Mouse (Mus musculus) kidney, adult 2 months (tissue): ENCODE measurements around the gene Mdn1. TPM values are rescaled to one million over a fixed set of nuclear protein-coding genes. Genes with fewer than 3 reads are reported as not detected.

Experiments
- DNase-seq: peaks from one replicate; pipeline ENCODE4 v3.0.0; 2021
- H3K27ac ChIP-seq: fragments of 200-500 bp; 2 replicates; pipeline ENCODE4 v1.5.1; 2012; ENCODE audit warnings: low read depth, low read length, control low read depth, inconsistent platforms; ENCODE audit not compliant: insufficient read depth
- H3K27me3 ChIP-seq: fragments of 200-500 bp; replicated peaks from 2 replicates; pipeline ENCODE4 v1.6.1; 2012; ENCODE audit warnings: mild to moderate bottlenecking, moderate library complexity, low read length, inconsistent platforms; ENCODE audit not compliant: control insufficient read depth, insufficient read depth
- H3K36me3 ChIP-seq: fragments of 200-500 bp; 2 replicates; pipeline ENCODE4 v1.6.1; 2012; ENCODE audit warnings: mild to moderate bottlenecking, moderate library complexity, low read length, inconsistent platforms; ENCODE audit not compliant: control insufficient read depth, insufficient read depth
- H3K4me1 ChIP-seq: fragments of 200-500 bp; 2 replicates; pipeline ENCODE4 v1.6.1; 2011; ENCODE audit warnings: low read length; ENCODE audit not compliant: control insufficient read depth, insufficient read depth
- H3K4me3 ChIP-seq: fragments of 200-500 bp; 2 replicates; pipeline ENCODE4 v1.5.1; 2011; ENCODE audit warnings: mild to moderate bottlenecking, low read depth, low read length, control low read depth; ENCODE audit not compliant: insufficient read depth
- CTCF ChIP-seq: fragments of 200-500 bp; conservative IDR thresholded peaks from 2 replicates; pipeline ENCODE4 v1.5.1; 2011; ENCODE audit warnings: low read depth, mild to moderate bottlenecking, control low read depth, low read length, moderate library complexity, mixed read lengths; ENCODE audit not compliant: insufficient read depth, insufficient read length
- POLR2A ChIP-seq: fragments of 200-500 bp; IDR thresholded peaks from one replicate; pipeline ENCODE4 v1.6.1; 2011; ENCODE audit warnings: low read depth, low read length, control low read depth
- WGBS: fragments of 180-500 bp; shearing (Covaris S2); methylation state at CpG from one replicate; pipeline ENCODE4 v1.1.7; 2018; 5-methylcytosine and 5-hydroxymethylcytosine counted together
- polyA plus RNA-seq: library from polyadenylated mRNA; depleted of rRNA; stranded (reverse); fragments of >200 nt; gene quantifications from 2 replicates; pipeline ENCODE4 v1.2.3, GENCODE M21; 2012

Gene Mdn1
- polyA plus RNA-seq, 1 experiment: 6.5 TPM

GRCm38 (mm10) chr4:32717733-32718132, 60.8 kb downstream of the Mdn1 start:
- H3K27ac ChIP-seq: no peak overlapping the region
- H3K4me3 ChIP-seq: no peak overlapping the region
- no peaks in the 10 kb centered on the region for H3K27me3 ChIP-seq
- TF ChIP-seq POLR2A (no peak), CTCF (no peak)
- WGBS: 100% methylated on average over 1 of the region's 1 CpGs
- peaks cover 2% of the 10 kb centered on the region for H3K36me3 ChIP-seq
- no peaks in the 10 kb centered on the region for H3K4me1 ChIP-seq
- no peak for DNase-seq

- TF ChIP-seq CTCF: no peak
- TF ChIP-seq POLR2A: no peak
- peak; percentile 6 for DNase-seq
- WGBS: 87% methylated on average over 6 of the region's 6 CpGs
- H3K4me3 ChIP-seq: no peak overlapping the region
- no peaks in the 10 kb centered on the region for H3K4me1 ChIP-seq
- H3K27me3 ChIP-seq: no peaks in the 10 kb centered on the region
- H3K27ac ChIP-seq: no peak overlapping the region
- peaks cover 12% of the 10 kb centered on the region for H3K36me3 ChIP-seq
Measured at GRCm38 (mm10) chr4:32745394-32745793, 88.5 kb downstream of the Mdn1 start.

GRCm38 (mm10) chr4:32748396-32748795, 91.5 kb downstream of the Mdn1 start:
- Histone ChIP-seq H3K27me3 (no peaks in the 10 kb centered on the region), H3K4me3 (no peak overlapping the region), H3K27ac (no peak overlapping the region), H3K4me1 (no peaks in the 10 kb centered on the region), H3K36me3 (peaks cover 8% of the 10 kb centered on the region)
- no peak for DNase-seq
- TF ChIP-seq CTCF (no peak), POLR2A (no peak)
- WGBS: 92% methylated on average over 7 of the region's 7 CpGs

GRCm38 (mm10) chr4:32750711-32751110, 93.8 kb downstream of the Mdn1 start:
- no peak for TF ChIP-seq CTCF
- TF ChIP-seq POLR2A: no peak
- Histone ChIP-seq H3K4me1 (no peaks in the 10 kb centered on the region), H3K27ac (no peak overlapping the region), H3K36me3 (peaks cover 8% of the 10 kb centered on the region), H3K4me3 (no peak overlapping the region), H3K27me3 (no peaks in the 10 kb centered on the region)
- WGBS: 100% methylated on average over 1 of the region's 1 CpGs
- DNase-seq: no peak

GRCm38 (mm10) chr4:32757430-32757829, 100.5 kb downstream of the Mdn1 start:
- Histone ChIP-seq H3K27me3 (no peaks in the 10 kb centered on the region), H3K27ac (no peak overlapping the region), H3K4me3 (no peak overlapping the region), H3K36me3 (peaks cover 8% of the 10 kb centered on the region; the same call in 1 of the 2 replicates), H3K4me1 (no peaks in the 10 kb centered on the region)
- no peak for DNase-seq
- no peak for TF ChIP-seq POLR2A
- TF ChIP-seq CTCF: no peak
- 85% methylated on average over 2 of the region's 2 CpGs for WGBS

GRCm38 (mm10) chr4:32767471-32767870, 110.6 kb downstream of the Mdn1 start:
- Histone ChIP-seq H3K27me3 (no peaks in the 10 kb centered on the region), H3K4me1 (no peaks in the 10 kb centered on the region), H3K27ac (0 out of 2 replicates have a peak overlapping the region, but pooled peaks have one; percentile 24), H3K36me3 (peaks cover 2% of the 10 kb centered on the region), H3K4me3 (no peak overlapping the region)
- TF ChIP-seq POLR2A (no peak), CTCF (no peak)
- DNase-seq: peak; percentile 59
- 82% methylated on average over 7 of the region's 7 CpGs for WGBS

- no peak for TF ChIP-seq POLR2A
- TF ChIP-seq CTCF: no peak
- no peak for DNase-seq
- no peak overlapping the region for H3K4me3 ChIP-seq
- 89% methylated on average over 10 of the region's 10 CpGs for WGBS
- peaks cover 2% of the 10 kb centered on the region for H3K36me3 ChIP-seq
- no peaks in the 10 kb centered on the region for H3K27me3 ChIP-seq
- H3K4me1 ChIP-seq: no peaks in the 10 kb centered on the region
- H3K27ac ChIP-seq: peak overlapping the region; percentile 45; the same call in 1 of the 2 replicates
Measured at GRCm38 (mm10) chr4:32768046-32768445, 111.1 kb downstream of the Mdn1 start.
